Mouse (Mus musculus): Measurements from ENCODE around the gene Exd1. TPM values are rescaled to one million over a fixed set of nuclear protein-coding genes. Genes with fewer than 3 reads are reported as not detected.
"Not testable (repeated sequence)": the region's sequence is repeated elsewhere in the genome, so short reads cannot be mapped to it uniquely, and the experiment has no call there.

Exd1 gene
- total and polyA plus RNA-seq, 3 experiments, result 0.27 to 0.88 TPM; not detected in 1

DNA sequence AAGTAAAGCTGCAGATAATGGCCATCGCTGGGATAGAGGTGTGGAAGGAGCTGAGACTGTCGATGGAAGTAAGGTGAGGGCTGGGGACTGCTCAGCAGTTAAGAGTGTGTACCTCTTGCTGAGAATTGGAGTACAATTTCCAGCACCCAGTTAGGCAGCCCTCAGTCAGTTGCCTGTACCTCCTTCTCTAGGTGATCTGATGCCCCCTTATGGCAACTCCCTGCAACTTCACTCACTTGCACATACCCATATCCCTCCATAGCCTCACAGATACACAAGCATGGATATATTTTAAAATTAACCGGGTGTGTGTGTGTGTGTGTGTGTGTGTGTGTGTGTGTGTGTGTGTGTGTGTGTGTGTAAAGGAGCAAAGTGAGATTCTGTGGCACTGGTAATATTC, 35.1 kb downstream of the Exd1 start:
- Histone ChIP-seq H3K4me1 (ENCODE audit: control insufficient read depth in 1 of 2, insufficient read depth in 2 of 2, low read length in 2 of 2) (no peaks in the 10 kb centered on the region), H3K9ac (ENCODE audit: control insufficient read depth, low read depth, low read length, poor library complexity, severe bottlenecking) (no peak overlapping the region), H3K4me3 (ENCODE audit: control insufficient read depth in 1 of 2, insufficient read depth in 1 of 2, low read depth in 2 of 2, low read length in 2 of 2) (no peak overlapping the region), H3K9me3 (replicated peaks; ENCODE audit: insufficient read depth, low read length) (no peaks in the 10 kb centered on the region), H3K79me2 (ENCODE audit: control insufficient read depth, insufficient read depth, low read length, poor library complexity) (no peaks in the 10 kb centered on the region), H3K27ac (ENCODE audit: control insufficient read depth, low read depth, low read length) (no peak overlapping the region), H3K36me3 (ENCODE audit: control insufficient read depth in 1 of 2, insufficient read depth in 2 of 2, low read length in 2 of 2) (no peaks in the 10 kb centered on the region), H3K27me3 (ENCODE audit: control insufficient read depth in 1 of 2, insufficient read depth in 2 of 2, low read length in 2 of 2) (no peaks in the 10 kb centered on the region; a peak in 1 of 4 replicates)
- peak; percentile 65 for DNase-seq (ENCODE audit: low read depth, low spot score)
- TF ChIP-seq NRF1 (IDR thresholded peaks at IDR 0.05; ENCODE audit: insufficient read depth, low read depth, low read length, poor library complexity, severe bottlenecking), result no peak
- peak; percentile 46 to 66 (median 51) for TF ChIP-seq CTCF (IDR thresholded peaks at IDR 0.05 in 2 of 3, conservative IDR thresholded peaks at IDR 0.05 in 1 of 3; ENCODE audit: control insufficient read depth in 1 of 3, insufficient read depth in 1 of 3, low read depth in 2 of 3, low read length in 3 of 3, poor library complexity in 1 of 3, severe bottlenecking in 1 of 3)
- TF ChIP-seq RAD21 (IDR thresholded peaks at IDR 0.05; ENCODE audit: low read depth, low read length), result peak; percentile 64
- no peak for TF ChIP-seq POLR2A (IDR thresholded peaks at IDR 0.05; ENCODE audit: control insufficient read depth in 1 of 2, insufficient read depth in 1 of 2, low read depth in 1 of 2, low read length in 2 of 2, poor library complexity in 1 of 2)
- peak; percentile 58 for TF ChIP-seq SMC3 (IDR thresholded peaks at IDR 0.05; ENCODE audit: low read depth, low read length)

DNA sequence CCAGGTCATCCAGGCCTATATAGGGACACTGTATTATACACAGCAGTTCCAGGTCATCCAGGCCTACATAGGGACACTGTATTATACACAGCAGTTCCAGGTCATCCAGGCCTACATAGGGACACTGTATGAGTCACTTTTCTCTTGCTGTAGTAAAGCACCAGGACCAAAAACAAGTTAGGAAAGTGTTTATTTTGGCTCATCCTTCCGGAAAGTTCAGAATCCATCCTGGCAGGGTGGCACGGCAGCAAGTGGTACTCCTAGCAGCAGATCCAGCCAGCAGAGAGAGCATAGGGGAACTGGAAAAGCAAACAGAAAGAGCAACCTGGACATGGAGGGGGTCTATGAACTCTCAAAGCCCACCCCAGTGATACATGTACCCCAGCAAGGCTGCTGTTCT, 36.6 kb downstream of the Exd1 start:
- no peak overlapping the region for H3K4me3 ChIP-seq (ENCODE audit: control insufficient read depth in 1 of 2, insufficient read depth in 1 of 2, low read depth in 2 of 2, low read length in 2 of 2)
- no peaks in the 10 kb centered on the region for H3K79me2 ChIP-seq (ENCODE audit: control insufficient read depth, insufficient read depth, low read length, poor library complexity)
- no peaks in the 10 kb centered on the region for H3K4me1 ChIP-seq (ENCODE audit: control insufficient read depth in 1 of 2, insufficient read depth in 2 of 2, low read length in 2 of 2)
- no peaks in the 10 kb centered on the region for H3K27me3 ChIP-seq (ENCODE audit: control insufficient read depth in 1 of 2, insufficient read depth in 2 of 2, low read length in 2 of 2)
- no peak overlapping the region for H3K27ac ChIP-seq (ENCODE audit: control insufficient read depth, low read depth, low read length)
- no peak overlapping the region for H3K9ac ChIP-seq (ENCODE audit: control insufficient read depth, low read depth, low read length, poor library complexity, severe bottlenecking)
- H3K36me3 ChIP-seq (ENCODE audit: control insufficient read depth in 1 of 2, insufficient read depth in 2 of 2, low read length in 2 of 2), result no peaks in the 10 kb centered on the region
- H3K9me3 ChIP-seq (replicated peaks; ENCODE audit: insufficient read depth, low read length), result no peaks in the 10 kb centered on the region
- DNase-seq (ENCODE audit: low read depth, low spot score), result no peak
- TF ChIP-seq CHD1 (IDR thresholded peaks at IDR 0.05; ENCODE audit: low read depth, low read length), result no peak

DNA sequence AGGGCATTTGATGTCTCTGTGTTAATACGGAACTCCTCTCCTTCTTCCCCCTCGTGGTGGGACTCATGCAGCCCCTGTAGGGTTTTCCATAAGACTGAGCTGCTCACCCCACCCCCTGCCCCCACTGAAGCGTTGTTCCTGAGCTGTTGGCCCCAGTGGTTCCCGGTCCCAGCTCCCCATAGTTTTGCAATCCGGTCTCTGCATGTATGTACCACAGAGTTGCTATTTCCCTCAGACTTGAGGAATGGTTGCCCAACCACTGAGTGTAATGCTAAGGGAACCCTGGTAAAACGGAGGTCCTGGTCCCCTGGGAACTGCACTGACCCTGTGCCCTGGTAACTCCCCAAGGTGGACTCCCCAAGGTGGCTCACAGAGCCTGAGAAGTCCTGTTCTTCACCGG, 38.9 kb downstream of the Exd1 start:
- H3K27me3 ChIP-seq (ENCODE audit: control insufficient read depth in 1 of 2, insufficient read depth in 2 of 2, low read length in 2 of 2); H3K9ac ChIP-seq (ENCODE audit: control insufficient read depth, low read depth, low read length, poor library complexity, severe bottlenecking); H3K79me2 ChIP-seq (ENCODE audit: control insufficient read depth, insufficient read depth, low read length, poor library complexity); H3K4me3 ChIP-seq (ENCODE audit: control insufficient read depth in 1 of 2, insufficient read depth in 1 of 2, low read depth in 2 of 2, low read length in 2 of 2); DNase-seq (ENCODE audit: low read depth, low spot score); H3K36me3 ChIP-seq (ENCODE audit: control insufficient read depth in 1 of 2, insufficient read depth in 2 of 2, low read length in 2 of 2); H3K27ac ChIP-seq (ENCODE audit: control insufficient read depth, low read depth, low read length); H3K4me1 ChIP-seq (ENCODE audit: control insufficient read depth in 1 of 2, insufficient read depth in 2 of 2, low read length in 2 of 2); H3K9me3 ChIP-seq (replicated peaks; ENCODE audit: insufficient read depth, low read length): not testable (repeated sequence)

DNA sequence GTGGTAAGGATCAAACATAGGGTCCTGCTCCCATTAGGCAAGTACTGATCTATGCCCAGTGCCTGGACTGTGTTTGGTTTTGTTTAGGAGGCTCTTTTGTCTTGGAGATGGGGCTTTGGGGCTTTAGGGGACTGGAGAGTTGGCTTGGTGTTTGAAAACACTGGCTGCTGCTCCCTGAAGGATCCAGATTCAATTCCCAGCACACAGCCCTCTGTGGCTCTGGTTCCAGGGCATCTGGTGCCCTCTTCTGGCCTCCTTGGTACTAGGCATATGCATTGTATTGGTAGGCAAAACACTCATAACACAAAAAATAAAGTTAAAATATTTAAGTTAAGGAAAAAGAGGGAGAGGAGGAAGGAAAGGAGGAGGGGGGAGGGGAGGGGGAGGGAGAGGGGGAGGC, 40.3 kb downstream of the Exd1 start:
- Histone ChIP-seq H3K9me3 (replicated peaks; ENCODE audit: insufficient read depth, low read length) (no peaks in the 10 kb centered on the region), H3K27ac (ENCODE audit: control insufficient read depth, low read depth, low read length) (no peak overlapping the region), H3K27me3 (ENCODE audit: control insufficient read depth in 1 of 2, insufficient read depth in 2 of 2, low read length in 2 of 2) (no peaks in the 10 kb centered on the region; a peak in 1 of 4 replicates), H3K36me3 (ENCODE audit: control insufficient read depth in 1 of 2, insufficient read depth in 2 of 2, low read length in 2 of 2) (no peaks in the 10 kb centered on the region), H3K4me1 (ENCODE audit: control insufficient read depth in 1 of 2, insufficient read depth in 2 of 2, low read length in 2 of 2) (no peaks in the 10 kb centered on the region), H3K79me2 (ENCODE audit: control insufficient read depth, insufficient read depth, low read length, poor library complexity) (no peaks in the 10 kb centered on the region), H3K4me3 (ENCODE audit: control insufficient read depth in 1 of 2, insufficient read depth in 1 of 2, low read depth in 2 of 2, low read length in 2 of 2) (no peak overlapping the region), H3K9ac (ENCODE audit: control insufficient read depth, low read depth, low read length, poor library complexity, severe bottlenecking) (no peak overlapping the region)
- DNase-seq (ENCODE audit: low read depth, low spot score), result peak; percentile 45
- TF ChIP-seq POLR2AphosphoS2 (IDR thresholded peaks at IDR 0.05; ENCODE audit: low read length), result no peak
- TF ChIP-seq RAD21 (IDR thresholded peaks at IDR 0.05; ENCODE audit: low read depth, low read length), result peak; percentile 71
- peak; percentile 60 for TF ChIP-seq SMC3 (IDR thresholded peaks at IDR 0.05; ENCODE audit: low read depth, low read length)
- TF ChIP-seq TCF12 (IDR thresholded peaks at IDR 0.05; ENCODE audit: low read depth, low read length), result no peak
- TF ChIP-seq MAX (IDR thresholded peaks at IDR 0.05; ENCODE audit: low read length), result no peak
- peak; percentile 27 to 69 (median 66); a peak in 5 of 6 replicates for TF ChIP-seq CTCF (IDR thresholded peaks at IDR 0.05 in 2 of 3, conservative IDR thresholded peaks at IDR 0.05 in 1 of 3; ENCODE audit: control insufficient read depth in 1 of 3, insufficient read depth in 1 of 3, low read depth in 2 of 3, low read length in 3 of 3, poor library complexity in 1 of 3, severe bottlenecking in 1 of 3)
- TF ChIP-seq ZC3H11A (IDR thresholded peaks at IDR 0.05; ENCODE audit: low read depth, low read length), result peak; percentile 50; the same call in 1 of the 2 replicates

Data from MEL (cell line).